ENCODE assay signal across 9 mouse cellular contexts in the genomic region with DNA sequence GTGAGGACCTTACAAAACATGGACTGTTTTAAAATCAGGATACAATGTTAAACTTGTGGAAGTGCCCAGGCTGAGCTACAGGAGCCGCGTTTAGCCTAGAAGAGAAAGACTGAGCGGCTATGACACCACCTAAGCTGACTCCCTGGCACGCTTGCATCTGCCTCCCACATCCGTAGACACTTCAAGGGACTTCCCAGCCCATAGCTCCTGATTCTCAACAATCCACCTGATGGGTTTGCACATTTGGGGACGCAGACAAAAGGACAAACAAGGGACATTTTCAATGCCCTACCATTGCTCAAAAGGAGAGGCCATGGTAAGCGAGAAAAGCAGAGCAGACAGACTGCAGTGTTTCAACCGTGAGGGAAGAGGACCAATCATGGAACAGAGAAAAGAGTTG. TPM values are rescaled to one million over a fixed set of nuclear protein-coding genes. Genes with fewer than 3 reads are reported as not detected.
A peak's percentile ranks its signal among the peaks of the same experiment; 100 is the strongest.
DNase-seq lines count a peak whose midpoint lies in the region; ATAC-seq and TF ChIP-seq lines count a peak whose summit lies in the region.
"Had no signal": no experiment of that assay in that cellular context is flagged by ENCODE, and none has a peak within 500 bp of the region (broad histone marks: within the 10 kb centered on the region; RNA-seq: fewer than 3 reads in every experiment).

No protein-coding gene starts in this region.

- H3K27ac ChIP-seq in heart, embryonic 13.5 days (replicated peaks), result peak overlapping the region; percentile 37
- H3K27ac ChIP-seq in ES-E14 (ENCODE audit: insufficient read depth, low read depth, low read length, poor library complexity, severe bottlenecking), result no peak overlapping the region
- peak overlapping the region; percentile 45; the same call in 1 of the 2 replicates for H3K27ac ChIP-seq in hindbrain, embryonic 10.5 days
- peak overlapping the region; percentile 100 for H3K27ac ChIP-seq in midbrain, embryonic 10.5 days (replicated peaks)

- H3K4me3 ChIP-seq in heart, embryonic 13.5 days, result peak overlapping the region; percentile 89
- H3K4me3 ChIP-seq in ES-E14 (ENCODE audit: insufficient read depth in 1 of 2, low read depth in 1 of 2, low read length in 2 of 2, poor library complexity in 1 of 2, severe bottlenecking in 1 of 2), result peak overlapping the region; percentile 29 to 95
- H3K4me3 ChIP-seq in hindbrain, embryonic 10.5 days, result peak overlapping the region; percentile 94
- H3K4me3 ChIP-seq in midbrain, embryonic 10.5 days, result peak overlapping the region; percentile 95

- WGBS in heart, embryonic 13.5 days, result 62% methylated on average over 8 of the region's 8 CpGs
- WGBS in hindbrain, embryonic 10.5 days, result 73% methylated on average over 8 of the region's 8 CpGs
- 79% methylated on average over 8 of the region's 8 CpGs for WGBS in midbrain, embryonic 10.5 days

- H3K36me3 ChIP-seq in heart, embryonic 13.5 days, result peaks cover 36% of the 10 kb centered on the region
- peaks cover 2% of the 10 kb centered on the region; the same call in 1 of the 2 replicates for H3K36me3 ChIP-seq in ES-E14 (ENCODE audit: control insufficient read depth, insufficient read depth, low read length, poor library complexity, severe bottlenecking)
- H3K36me3 ChIP-seq in hindbrain, embryonic 10.5 days, result peaks cover 52% of the 10 kb centered on the region
- H3K36me3 ChIP-seq in midbrain, embryonic 10.5 days, result peaks cover 53% of the 10 kb centered on the region

- peaks cover 53% of the 10 kb centered on the region for H3K4me1 ChIP-seq in heart, embryonic 13.5 days
- H3K4me1 ChIP-seq in ES-E14 (ENCODE audit: control insufficient read depth in 2 of 2, insufficient read depth in 2 of 2, low read length in 2 of 2, poor library complexity in 1 of 2), result peaks cover 7 to 16% of the 10 kb centered on the region in 2 experiments
- peaks cover 44% of the 10 kb centered on the region for H3K4me1 ChIP-seq in hindbrain, embryonic 10.5 days (replicated peaks)
- H3K4me1 ChIP-seq in midbrain, embryonic 10.5 days, result peaks cover 40% of the 10 kb centered on the region

- no peak for DNase-seq in heart, postnatal 14 days
- DNase-seq in ES-E14 (ENCODE audit: low read depth, low spot score), result no peak
- no peak for DNase-seq in hindbrain, embryonic 10.5 days (ENCODE audit: low spot score)
- no peak for DNase-seq in midbrain, embryonic 10.5 days (ENCODE audit: low spot score)
- no peak for DNase-seq in adrenal gland, postnatal 36 days
- DNase-seq in layer of hippocampus, adult 11-12 months (ENCODE audit: low spot score), result no peak
- DNase-seq: lung, postnatal 14 days had no signal

- no peak for ATAC-seq in heart, embryonic 13.5 days (ENCODE audit: extremely low read depth, insufficient number of reproducible peaks, low FRiP score, low TSS enrichment)
- ATAC-seq in inflammation-experienced regulatory T-cells, adult 6 months, result no peak

- intact Hi-C loops in heart, postnatal 14 days (cut with DNase I), result no loop called here

- no peaks in the 10 kb centered on the region for H3K27me3 ChIP-seq in heart, embryonic 13.5 days (replicated peaks)
- no peaks in the 10 kb centered on the region for H3K27me3 ChIP-seq in hindbrain, embryonic 10.5 days (ENCODE audit: insufficient read depth, poor library complexity, severe bottlenecking)
- H3K27me3 ChIP-seq in midbrain, embryonic 10.5 days (ENCODE audit: low read depth, poor library complexity, severe bottlenecking), result no peaks in the 10 kb centered on the region

- peak overlapping the region; percentile 98 for H3K9ac ChIP-seq in heart, embryonic 13.5 days
- peak overlapping the region; percentile 34; the same call in 1 of the 2 replicates for H3K9ac ChIP-seq in ES-E14 (ENCODE audit: insufficient read depth, low read depth, low read length, poor library complexity, severe bottlenecking)

- in situ Hi-C loops in ES-E14 (cut with MboI; ENCODE audit: low sequenced_read_pairs in 2 of 2, unreplicated experiment in 2 of 2), result no loop called here

- no peaks in the 10 kb centered on the region for H3K9me3 ChIP-seq in heart, embryonic 13.5 days
- H3K9me3 ChIP-seq in ES-E14 (ENCODE audit: control insufficient read depth, insufficient read depth, low read depth, low read length), result no peaks in the 10 kb centered on the region
- peaks cover 30% of the 10 kb centered on the region for H3K9me3 ChIP-seq in hindbrain, embryonic 10.5 days
- peaks cover 27% of the 10 kb centered on the region for H3K9me3 ChIP-seq in midbrain, embryonic 10.5 days (replicated peaks)

- H3K4me2 ChIP-seq in heart, embryonic 13.5 days, result peak overlapping the region; percentile 87

TF ChIP-seq in ES-E14, 5 proteins besides CTCF, POLR2A, EP300 and RAD21:
- no peak for TF ChIP-seq HCFC1 (IDR thresholded peaks at IDR 0.05; ENCODE audit: borderline replicate concordance, insufficient read depth, low read length)
- no peak for TF ChIP-seq ZNF384 (IDR thresholded peaks at IDR 0.05; ENCODE audit: low read depth, low read length)
- no peak for TF ChIP-seq CHD2 (IDR thresholded peaks at IDR 0.05; ENCODE audit: low read depth, low read length)
- TF ChIP-seq MAFK (IDR thresholded peaks at IDR 0.05; ENCODE audit: insufficient read depth, low read depth, low read length), result no peak
- no peak for TF ChIP-seq ZC3H11A (IDR thresholded peaks at IDR 0.05; ENCODE audit: borderline replicate concordance, low read depth, low read length)

RNA-seq across cellular contexts. Expression of gene Slc38a1, which starts 3.1 kb away (rescaled TPM):
- polyA plus RNA-seq in heart, embryonic 13.5 days (2015; fragmentation: Nextera tagmentation; extraction: Ambion mirVana), result 69.7 and 70.4 TPM in 2 replicates
- 10 to 100 TPM; 33.6 to 35.4 TPM for total RNA-seq in heart, postnatal 14 days (2021)
- 95.6 and 99.8 TPM in 2 replicates for total RNA-seq in ES-E14 (2012; rRNA removed)
- polyA plus RNA-seq in hindbrain, embryonic 10.5 days (2016; fragmentation: Nextera tagmentation; extraction: Ambion mirVana), result 109 and 113 TPM in 2 replicates
- 111 and 117 TPM in 2 replicates for polyA plus RNA-seq in midbrain, embryonic 10.5 days (2016; fragmentation: Nextera tagmentation; extraction: Ambion mirVana)
- polyA plus RNA-seq in inflammation-experienced regulatory T-cells, adult 6 months (2017; shearing (Covaris generic)), result 10 to 100 TPM; 58.9 to 87.5 (median 79.1) TPM
- 10 to 100 TPM; 27.6 to 41.7 TPM for total RNA-seq in adrenal gland, postnatal 36 days (2021)

RNA-seq across cellular contexts. Expression of gene Slc38a2, which starts 59.9 kb away (rescaled TPM):
- 115 and 119 TPM in 2 replicates for polyA plus RNA-seq in heart, embryonic 13.5 days (2015; fragmentation: Nextera tagmentation; extraction: Ambion mirVana)
- total RNA-seq in heart, postnatal 14 days (2021), result 100 to 1,000 TPM; 257 to 301 TPM
- 262 and 326 TPM in 2 replicates for total RNA-seq in ES-E14 (2012; rRNA removed)
- polyA plus RNA-seq in hindbrain, embryonic 10.5 days (2016; fragmentation: Nextera tagmentation; extraction: Ambion mirVana), result 135 and 156 TPM in 2 replicates
- polyA plus RNA-seq in midbrain, embryonic 10.5 days (2016; fragmentation: Nextera tagmentation; extraction: Ambion mirVana), result 151 and 164 TPM in 2 replicates
- 10 to 100 TPM; 36.1 to 44.6 (median 42.9) TPM for polyA plus RNA-seq in inflammation-experienced regulatory T-cells, adult 6 months (2017; shearing (Covaris generic))
- total RNA-seq in adrenal gland, postnatal 36 days (2021), result 100 to 1,000 TPM; 195 to 216 TPM
